Mouse (Mus musculus): ENCODE data around the gene Srgap3. TPM values are rescaled to one million over a fixed set of nuclear protein-coding genes. Genes with fewer than 3 reads are reported as not detected.
"Not testable (repeated sequence)": the region's sequence is repeated elsewhere in the genome, so short reads cannot be mapped to it uniquely, and the experiment has no call there.

Gene Srgap3
- polyA plus RNA-seq, 1 experiment from 2014 or later = 53.5 TPM

- Histone ChIP-seq H3K4me2 (replicated peaks) (no peak overlapping the region), H3K27ac (no peak overlapping the region), H3K9me3 (no peaks in the 10 kb centered on the region), H3K4me1 (replicated peaks) (peaks cover 22% of the 10 kb centered on the region), H3K36me3 (peaks cover 93% of the 10 kb centered on the region), H3K27me3 (no peaks in the 10 kb centered on the region), H3K4me3 (replicated peaks) (no peak overlapping the region), H3K9ac (replicated peaks) (no peak overlapping the region)
- ATAC-seq = no peak
- WGBS = 97% methylated on average over 4 of the region's 4 CpGs
Observed at GRCm38 (mm10) chr6:112725468-112725867, 221.6 kb downstream of the Srgap3 start.

GRCm38 (mm10) chr6:112720409-112721080, 226.5 kb downstream of the Srgap3 start:
- H3K27me3 ChIP-seq = no peaks in the 10 kb centered on the region
- WGBS = 87% methylated on average over 5 of the region's 5 CpGs
- peaks cover 67% of the 10 kb centered on the region for H3K36me3 ChIP-seq
- peak overlapping the region; percentile 54 for H3K27ac ChIP-seq
- no peak overlapping the region for H3K4me2 ChIP-seq (replicated peaks)
- no peak overlapping the region for H3K9ac ChIP-seq (replicated peaks)
- H3K4me3 ChIP-seq (replicated peaks) = no peak overlapping the region
- no peaks in the 10 kb centered on the region for H3K9me3 ChIP-seq
- ATAC-seq = no peak
- no peaks in the 10 kb centered on the region for H3K4me1 ChIP-seq (replicated peaks)

GRCm38 (mm10) chr6:112719983-112720382, 227.1 kb downstream of the Srgap3 start:
- Histone ChIP-seq H3K27ac (0 out of 2 replicates have a peak overlapping the region, but pooled peaks have one; percentile 19), H3K4me1 (replicated peaks) (no peaks in the 10 kb centered on the region), H3K4me3 (replicated peaks) (no peak overlapping the region), H3K4me2 (replicated peaks) (no peak overlapping the region), H3K9ac (replicated peaks) (no peak overlapping the region), H3K27me3 (no peaks in the 10 kb centered on the region), H3K9me3 (no peaks in the 10 kb centered on the region), H3K36me3 (peaks cover 61% of the 10 kb centered on the region)
- WGBS = 88% methylated on average over 1 of the region's 1 CpGs
- ATAC-seq = no peak

GRCm38 (mm10) chr6:112717168-112717567, 229.9 kb downstream of the Srgap3 start:
- no peak overlapping the region for H3K4me2 ChIP-seq (replicated peaks)
- H3K4me3 ChIP-seq (replicated peaks) = no peak overlapping the region
- H3K9me3 ChIP-seq = no peaks in the 10 kb centered on the region
- peaks cover 34% of the 10 kb centered on the region for H3K36me3 ChIP-seq
- no peaks in the 10 kb centered on the region for H3K4me1 ChIP-seq (replicated peaks)
- H3K27ac ChIP-seq = no peak overlapping the region
- H3K9ac ChIP-seq (replicated peaks) = no peak overlapping the region
- WGBS = 67% methylated on average over 5 of the region's 5 CpGs
- peak; percentile 24; the same call in 1 of the 2 replicates for ATAC-seq
- no peaks in the 10 kb centered on the region for H3K27me3 ChIP-seq

- no peak overlapping the region for H3K27ac ChIP-seq
- WGBS = 83% methylated on average over 3 of the region's 3 CpGs
- H3K36me3 ChIP-seq = peaks cover 9% of the 10 kb centered on the region
- H3K4me2 ChIP-seq (replicated peaks) = no peak overlapping the region
- H3K9ac ChIP-seq (replicated peaks) = no peak overlapping the region
- ATAC-seq = no peak
- 0 out of 2 replicates have a peak, but pooled peaks cover 3% of the 10 kb centered on the region for H3K9me3 ChIP-seq
- no peaks in the 10 kb centered on the region for H3K27me3 ChIP-seq
- H3K4me1 ChIP-seq (replicated peaks) = no peaks in the 10 kb centered on the region
- no peak overlapping the region for H3K4me3 ChIP-seq (replicated peaks)
Observed at GRCm38 (mm10) chr6:112713951-112714350, 233.1 kb downstream of the Srgap3 start.

- H3K27ac ChIP-seq; H3K9me3 ChIP-seq; H3K9ac ChIP-seq (replicated peaks); H3K36me3 ChIP-seq; H3K27me3 ChIP-seq; H3K4me1 ChIP-seq (replicated peaks); H3K4me2 ChIP-seq (replicated peaks); ATAC-seq; H3K4me3 ChIP-seq (replicated peaks): not testable (repeated sequence)
- WGBS = 89% methylated on average over 4 of the region's 4 CpGs
Observed at GRCm38 (mm10) chr6:112702296-112702695, 244.8 kb downstream of the Srgap3 start.

- 0% methylated on average over 1 of the region's 1 CpGs for WGBS
- H3K4me3 ChIP-seq (replicated peaks) = no peak overlapping the region
Observed at GRCm38 (mm10) chr6:112700392-112700791, 246.7 kb downstream of the Srgap3 start.

GRCm38 (mm10) chr6:112699115-112699514, 248.0 kb downstream of the Srgap3 start:
- H3K9ac ChIP-seq (replicated peaks) = no peak overlapping the region
- H3K4me2 ChIP-seq (replicated peaks) = no peak overlapping the region
- no peaks in the 10 kb centered on the region for H3K27me3 ChIP-seq
- H3K36me3 ChIP-seq = no peaks in the 10 kb centered on the region
- peaks cover 16% of the 10 kb centered on the region for H3K4me1 ChIP-seq (replicated peaks)
- H3K4me3 ChIP-seq (replicated peaks) = no peak overlapping the region
- no peak for ATAC-seq
- WGBS = 66% methylated on average over 1 of the region's 1 CpGs
- no peaks in the 10 kb centered on the region for H3K9me3 ChIP-seq
- H3K27ac ChIP-seq = no peak overlapping the region

More at GRCm38 (mm10) chr6:112700392-112700791, 246.7 kb downstream of the Srgap3 start:
- no peaks in the 10 kb centered on the region for H3K36me3 ChIP-seq
- ATAC-seq = no peak
- H3K9ac ChIP-seq (replicated peaks) = no peak overlapping the region
- no peak overlapping the region for H3K27ac ChIP-seq
- peaks cover 12% of the 10 kb centered on the region for H3K4me1 ChIP-seq (replicated peaks)
- H3K4me2 ChIP-seq (replicated peaks) = no peak overlapping the region
- H3K27me3 ChIP-seq = no peaks in the 10 kb centered on the region
- no peaks in the 10 kb centered on the region for H3K9me3 ChIP-seq

- peak within 1 kb of the TSS; percentile 63 for H3K9ac ChIP-seq (replicated peaks)
- no peak within 1 kb of the TSS for H3K27ac ChIP-seq
- no peaks in the 10 kb centered on the region for H3K9me3 ChIP-seq
- H3K4me3 ChIP-seq (replicated peaks) = peak within 1 kb of the TSS; percentile 74
- ATAC-seq = peak; percentile 96
- H3K27me3 ChIP-seq = no peaks in the 10 kb centered on the region
- under 1% methylated on average over 77 of the region's 77 CpGs for WGBS
- peak within 1 kb of the TSS; percentile 82 for H3K4me2 ChIP-seq (replicated peaks)
- no peaks in the 10 kb centered on the region for H3K36me3 ChIP-seq
- peaks cover 16% of the 10 kb centered on the region for H3K4me1 ChIP-seq (replicated peaks)
Observed at GRCm38 (mm10) chr6:112696056-112696950, 250.8 kb downstream of the Srgap3 start, which contains the start of gene Rad18. TSS of gene Rad18 (minus strand) at chr6:112696686.

GRCm38 (mm10) chr6:112694492-112694891, 252.6 kb downstream of the Srgap3 start:
- Histone ChIP-seq H3K27me3 (no peaks in the 10 kb centered on the region), H3K36me3 (no peaks in the 10 kb centered on the region), H3K9ac (replicated peaks) (no peak overlapping the region), H3K4me2 (replicated peaks) (no peak overlapping the region), H3K4me1 (replicated peaks) (peaks cover 12% of the 10 kb centered on the region), H3K27ac (no peak overlapping the region), H3K9me3 (no peaks in the 10 kb centered on the region), H3K4me3 (replicated peaks) (no peak overlapping the region)
- no peak for ATAC-seq
- WGBS = 90% methylated on average over 5 of the region's 5 CpGs

GRCm38 (mm10) chr6:112691523-112691922, 255.5 kb downstream of the Srgap3 start:
- Histone ChIP-seq H3K27ac (no peak overlapping the region), H3K27me3 (no peaks in the 10 kb centered on the region), H3K4me2 (replicated peaks) (no peak overlapping the region), H3K4me1 (replicated peaks) (peaks cover 12% of the 10 kb centered on the region), H3K36me3 (no peaks in the 10 kb centered on the region), H3K4me3 (replicated peaks) (no peak overlapping the region), H3K9me3 (no peaks in the 10 kb centered on the region), H3K9ac (replicated peaks) (no peak overlapping the region)
- WGBS = 97% methylated on average over 1 of the region's 1 CpGs
- ATAC-seq = no peak

- H3K4me1 ChIP-seq (replicated peaks) = no peaks in the 10 kb centered on the region
- H3K4me3 ChIP-seq (replicated peaks) = no peak overlapping the region
- no peaks in the 10 kb centered on the region for H3K27me3 ChIP-seq
- no peaks in the 10 kb centered on the region for H3K36me3 ChIP-seq
- no peaks in the 10 kb centered on the region for H3K9me3 ChIP-seq
- WGBS = 99% methylated on average over 3 of the region's 3 CpGs
- H3K9ac ChIP-seq (replicated peaks) = no peak overlapping the region
- no peak for ATAC-seq
- H3K4me2 ChIP-seq (replicated peaks) = no peak overlapping the region
- H3K27ac ChIP-seq = no peak overlapping the region
Observed at GRCm38 (mm10) chr6:112688033-112688432, 259.0 kb downstream of the Srgap3 start.
